Mouse (Mus musculus) stomach, embryonic 16.5 days (tissue): ENCODE results near the gene Chchd6. TPM values are rescaled to one million over a fixed set of nuclear protein-coding genes. Genes with fewer than 3 reads are reported as not detected.
A peak's percentile ranks its signal among the peaks of the same experiment; 100 is the strongest.

ENCODE experiments used
- ATAC-seq: fragments of 200-750 bp; cut with Nextera tagmentation; 2 replicates; pipeline ENCODE4 v1.8.0; 2017; ENCODE audit warnings: moderate number of reproducible peaks, moderate TSS enrichment; ENCODE audit not compliant: insufficient read depth, low FRiP score
- H3K27ac ChIP-seq: fragments of 300-500 bp; sonication (generic); 2 replicates; pipeline ENCODE4 v1.5.1; 2014; ENCODE audit warnings: low read length
- H3K27me3 ChIP-seq: fragments of 300-500 bp; sonication (generic); 2 replicates; pipeline ENCODE4 v1.6.1; 2014; ENCODE audit warnings: low read length, control low read depth, mixed read lengths; ENCODE audit not compliant: control insufficient read depth, insufficient read depth
- H3K36me3 ChIP-seq: fragments of 300-500 bp; sonication (generic); 2 replicates; pipeline ENCODE4 v1.6.1; 2014; ENCODE audit warnings: low read length; ENCODE audit not compliant: control insufficient read depth, insufficient read depth
- H3K4me1 ChIP-seq: fragments of 300-500 bp; sonication (generic); 2 replicates; pipeline ENCODE4 v1.6.1; 2014; ENCODE audit warnings: low read length, control low read depth, mixed read lengths; ENCODE audit not compliant: control insufficient read depth, insufficient read depth
- H3K4me2 ChIP-seq: fragments of 300-500 bp; sonication (generic); 2 replicates; pipeline ENCODE4 v1.6.1; 2014; ENCODE audit warnings: low read depth, low read length, mixed read lengths
- H3K4me3 ChIP-seq: fragments of 300-500 bp; sonication (generic); replicated peaks from 2 replicates; pipeline ENCODE4 v1.5.1; 2014; ENCODE audit warnings: mild to moderate bottlenecking, low read length
- H3K9ac ChIP-seq: fragments of 300-500 bp; sonication (generic); 2 replicates; pipeline ENCODE4 v1.6.1; 2014; ENCODE audit warnings: low read length
- H3K9me3 ChIP-seq: fragments of 300-500 bp; sonication (generic); replicated peaks from 2 replicates; pipeline ENCODE4 v1.6.1; 2016; ENCODE audit warnings: low read length, control low read depth; ENCODE audit not compliant: control insufficient read depth
- WGBS: fragments of 180-500 bp; shearing (Covaris S2); extraction: QIAGEN DNeasy Blood & Tissue Kit; methylation state at CpG from one replicate; pipeline ENCODE4 v1.1.7; 2014; 5-methylcytosine and 5-hydroxymethylcytosine counted together
- polyA plus RNA-seq: library from polyadenylated mRNA; unstranded; fragments of >200 nt; fragmentation: Nextera tagmentation; extraction: Ambion mirVana; gene quantifications from 2 replicates; pipeline ENCODE4 v1.2.1, GENCODE M21; 2015

Gene Chchd6
- polyA plus RNA-seq, 1 experiment from 2014 or later, result 38.0 TPM

GRCm38 (mm10) chr6:89467290-89467689 lies 128.2 kb downstream of the Chchd6 start:
- peak; percentile 17; the same call in 1 of the 2 replicates for ATAC-seq
- Histone ChIP-seq H3K27ac (no peak overlapping the region), H3K4me2 (no peak overlapping the region), H3K9me3 (no peaks in the 10 kb centered on the region), H3K36me3 (no peaks in the 10 kb centered on the region), H3K4me3 (no peak overlapping the region), H3K9ac (no peak overlapping the region), H3K27me3 (no peaks in the 10 kb centered on the region), H3K4me1 (peaks cover 7% of the 10 kb centered on the region; the same call in 1 of the 2 replicates)
- WGBS, result 84% methylated on average over 9 of the region's 9 CpGs

DNA sequence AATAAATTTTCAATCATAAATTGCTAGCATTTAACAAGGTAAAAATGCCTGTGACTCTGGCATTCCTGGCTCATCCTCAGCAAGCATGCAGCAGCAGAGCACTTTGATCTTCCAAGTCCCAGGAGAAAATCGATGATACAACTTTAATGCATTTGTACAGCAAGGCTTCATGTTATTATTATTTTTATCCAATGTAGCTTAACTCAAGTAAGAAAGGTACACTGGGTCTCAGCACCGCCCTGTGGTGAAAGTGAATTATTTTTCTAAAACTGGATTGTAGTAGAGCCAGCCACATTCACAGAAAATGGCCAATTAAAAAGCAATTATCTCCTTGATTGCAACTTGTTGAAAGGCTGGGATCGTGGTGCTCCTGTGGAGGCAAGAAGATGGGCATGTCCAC lies 128.6 kb downstream of the Chchd6 start:
- WGBS, result 64% methylated on average over 3 of the region's 3 CpGs
- Histone ChIP-seq H3K4me2 (no peak overlapping the region), H3K27me3 (no peaks in the 10 kb centered on the region), H3K36me3 (no peaks in the 10 kb centered on the region), H3K9me3 (no peaks in the 10 kb centered on the region), H3K27ac (no peak overlapping the region), H3K4me3 (no peak overlapping the region), H3K9ac (no peak overlapping the region), H3K4me1 (peaks cover 10% of the 10 kb centered on the region)
- no peak for ATAC-seq

GRCm38 (mm10) chr6:89466053-89466708 lies 129.3 kb downstream of the Chchd6 start:
- no peak for ATAC-seq
- peaks cover 17% of the 10 kb centered on the region for H3K4me1 ChIP-seq
- no peak overlapping the region for H3K27ac ChIP-seq
- H3K27me3 ChIP-seq, result no peaks in the 10 kb centered on the region
- no peaks in the 10 kb centered on the region for H3K9me3 ChIP-seq
- H3K36me3 ChIP-seq, result no peaks in the 10 kb centered on the region
- H3K9ac ChIP-seq, result no peak overlapping the region
- 75% methylated on average over 12 of the region's 12 CpGs for WGBS
- no peak overlapping the region for H3K4me2 ChIP-seq
- H3K4me3 ChIP-seq, result no peak overlapping the region

GRCm38 (mm10) chr6:89462223-89462760 lies 133.2 kb downstream of the Chchd6 start:
- WGBS, result 62% methylated on average over 2 of the region's 2 CpGs
- ATAC-seq, result no peak
- Histone ChIP-seq H3K9me3 (no peaks in the 10 kb centered on the region), H3K9ac (no peak overlapping the region), H3K4me3 (no peak overlapping the region), H3K27me3 (no peaks in the 10 kb centered on the region), H3K4me2 (no peak overlapping the region), H3K36me3 (no peaks in the 10 kb centered on the region), H3K27ac (peak overlapping the region; percentile 74), H3K4me1 (peaks cover 20% of the 10 kb centered on the region)

GRCm38 (mm10) chr6:89461250-89462222 lies 133.9 kb downstream of the Chchd6 start:
- WGBS, result 50% methylated on average over 9 of the region's 9 CpGs
- peak overlapping the region; percentile 74 for H3K27ac ChIP-seq
- no peak overlapping the region for H3K4me2 ChIP-seq
- peaks cover 20% of the 10 kb centered on the region for H3K4me1 ChIP-seq
- no peak overlapping the region for H3K9ac ChIP-seq
- H3K9me3 ChIP-seq, result no peaks in the 10 kb centered on the region
- H3K27me3 ChIP-seq, result no peaks in the 10 kb centered on the region
- H3K36me3 ChIP-seq, result no peaks in the 10 kb centered on the region
- peak; percentile 77 for ATAC-seq
- no peak overlapping the region for H3K4me3 ChIP-seq

- Histone ChIP-seq H3K4me3 (no peak overlapping the region), H3K4me2 (no peak overlapping the region), H3K36me3 (no peaks in the 10 kb centered on the region)
Measured at GRCm38 (mm10) chr6:89459634-89460033, 135.8 kb downstream of the Chchd6 start.

GRCm38 (mm10) chr6:89457601-89458000 lies 137.9 kb downstream of the Chchd6 start:
- WGBS, result 66% methylated on average over 2 of the region's 2 CpGs
- H3K27me3 ChIP-seq, result no peaks in the 10 kb centered on the region
- peaks cover 16% of the 10 kb centered on the region for H3K4me1 ChIP-seq
- no peak overlapping the region for H3K9ac ChIP-seq
- no peak overlapping the region for H3K4me2 ChIP-seq
- H3K27ac ChIP-seq, result no peak overlapping the region
- no peaks in the 10 kb centered on the region for H3K36me3 ChIP-seq
- ATAC-seq, result no peak
- no peaks in the 10 kb centered on the region for H3K9me3 ChIP-seq
- no peak overlapping the region for H3K4me3 ChIP-seq

More at GRCm38 (mm10) chr6:89459634-89460033, 135.8 kb downstream of the Chchd6 start:
- H3K9me3 ChIP-seq, result no peaks in the 10 kb centered on the region
- no peaks in the 10 kb centered on the region for H3K27me3 ChIP-seq
- H3K27ac ChIP-seq, result no peak overlapping the region
- 61% methylated on average over 3 of the region's 3 CpGs for WGBS
- no peak for ATAC-seq
- H3K4me1 ChIP-seq, result peaks cover 20% of the 10 kb centered on the region
- no peak overlapping the region for H3K9ac ChIP-seq

DNA sequence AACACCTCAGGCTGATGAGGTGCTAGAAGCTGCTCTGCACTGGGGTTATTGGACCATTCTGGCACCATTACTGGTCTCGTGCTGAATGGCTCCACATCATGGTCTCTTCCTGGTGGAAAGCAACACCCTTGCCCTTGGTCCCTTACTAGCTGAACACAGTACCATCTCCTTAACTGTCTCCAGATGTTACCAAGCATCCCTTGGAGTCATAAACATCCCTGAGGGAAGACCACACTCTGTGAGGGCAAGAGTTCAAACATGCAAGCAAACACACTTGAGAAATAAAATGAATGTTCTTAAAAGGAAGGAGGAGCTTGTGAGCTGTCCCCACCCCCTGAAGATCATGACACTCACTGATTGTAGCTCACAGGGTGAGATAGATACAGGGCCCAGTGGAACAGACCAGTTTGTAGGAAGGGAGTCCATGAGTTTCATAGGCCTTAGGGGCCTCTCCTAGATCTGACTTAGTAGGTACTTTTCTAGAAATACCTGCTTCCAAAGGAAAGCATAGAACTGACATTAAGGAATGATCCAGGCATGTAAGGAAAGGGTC lies 139.0 kb downstream of the Chchd6 start:
- H3K4me2 ChIP-seq, result no peak overlapping the region
- no peaks in the 10 kb centered on the region for H3K27me3 ChIP-seq
- H3K4me1 ChIP-seq, result peaks cover 6% of the 10 kb centered on the region; the same call in 1 of the 2 replicates
- H3K9me3 ChIP-seq, result no peaks in the 10 kb centered on the region
- H3K9ac ChIP-seq, result no peak overlapping the region
- 59% methylated on average over 1 of the region's 1 CpGs for WGBS
- ATAC-seq, result no peak
- H3K4me3 ChIP-seq, result no peak overlapping the region
- no peak overlapping the region for H3K27ac ChIP-seq
- H3K36me3 ChIP-seq, result no peaks in the 10 kb centered on the region
